Mouse (Mus musculus): ENCODE data around the gene Lcn6. TPM values are rescaled to one million over a fixed set of nuclear protein-coding genes. Genes with fewer than 3 reads are reported as not detected.
A peak's percentile ranks its signal among the peaks of the same experiment; 100 is the strongest.
"Not testable (repeated sequence)": the region's sequence is repeated elsewhere in the genome, so short reads cannot be mapped to it uniquely, and the experiment has no call there.

Lcn6 gene
- polyA plus RNA-seq, 1 experiment: not detected

GRCm38 (mm10) chr2:25696951-25697350, 20.4 kb downstream of the Lcn6 start:
- 49% methylated on average over 4 of the region's 4 CpGs for WGBS
- no peak overlapping the region for H3K4me3 ChIP-seq (replicated peaks; ENCODE audit: extremely low read depth, low read depth, low read length)
- H3K4me1 ChIP-seq (ENCODE audit: control insufficient read depth, insufficient read depth, low read length): no peaks in the 10 kb centered on the region
- DNase-seq: no peak
- TF ChIP-seq POLR2A (IDR thresholded peaks at IDR 0.05; ENCODE audit: borderline replicate concordance, extremely low read depth, low read depth, low read length): no peak
- no peak for TF ChIP-seq CTCF (IDR thresholded peaks at IDR 0.05; ENCODE audit: insufficient read depth, low read length)

DNA sequence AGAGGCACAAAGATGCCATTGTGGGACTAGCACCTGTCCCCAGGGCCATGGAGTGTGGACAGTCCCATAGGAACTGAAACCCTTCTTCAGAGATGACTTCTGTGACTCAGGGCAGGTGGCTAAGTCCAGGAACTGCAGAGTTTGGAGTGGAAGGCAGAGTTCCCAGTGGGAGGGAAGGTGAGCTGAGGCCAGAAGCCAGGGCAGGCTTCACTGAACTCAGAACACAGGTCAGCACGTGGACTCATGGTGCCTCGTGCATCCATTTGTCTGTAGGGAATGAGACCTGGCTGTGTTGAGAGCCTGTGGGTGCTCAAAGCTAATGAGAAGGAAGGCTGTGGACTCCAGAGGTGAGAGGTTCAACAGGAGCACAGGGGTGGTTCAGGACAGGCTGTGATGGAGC, 22.1 kb downstream of the Lcn6 start:
- no peak for TF ChIP-seq POLR2A (IDR thresholded peaks at IDR 0.05; ENCODE audit: borderline replicate concordance, extremely low read depth, low read depth, low read length)
- TF ChIP-seq CTCF (IDR thresholded peaks at IDR 0.05; ENCODE audit: insufficient read depth, low read length): no peak
- Histone ChIP-seq H3K4me1 (ENCODE audit: control insufficient read depth, insufficient read depth, low read length) (no peaks in the 10 kb centered on the region), H3K4me3 (replicated peaks; ENCODE audit: extremely low read depth, low read depth, low read length) (no peak overlapping the region)
- 88% methylated on average over 2 of the region's 2 CpGs for WGBS
- DNase-seq: no peak

- H3K4me1 ChIP-seq (ENCODE audit: control insufficient read depth, insufficient read depth, low read length); H3K4me3 ChIP-seq (replicated peaks; ENCODE audit: extremely low read depth, low read depth, low read length); DNase-seq: not testable (repeated sequence)
- WGBS: 76% methylated on average over 3 of the region's 3 CpGs
Measured at GRCm38 (mm10) chr2:25699743-25700142, 23.2 kb downstream of the Lcn6 start, which contains the start of gene Obp2a. Gene Obp2a (plus strand): TSS chr2:25700043.

DNA sequence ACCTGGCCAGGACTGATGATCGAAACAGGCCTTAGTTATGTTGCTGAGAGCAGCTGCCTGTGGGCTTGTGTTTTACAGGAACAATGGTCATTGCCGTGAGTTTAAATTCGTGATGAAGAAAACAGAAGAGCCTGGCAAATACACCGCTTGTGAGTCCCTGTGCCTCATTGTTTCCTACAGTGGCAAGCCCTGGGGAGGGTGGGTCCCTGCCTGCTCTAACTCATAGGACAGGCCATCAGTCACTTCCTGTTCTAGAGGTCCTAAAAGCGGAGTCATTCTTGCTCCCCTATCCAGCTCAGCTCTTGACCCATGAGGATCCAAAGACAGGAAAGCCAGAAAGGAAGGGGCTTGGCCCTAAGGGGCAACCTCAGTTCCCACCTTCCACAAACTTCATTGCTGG, 24.4 kb downstream of the Lcn6 start:
- no peak for DNase-seq
- no peak for TF ChIP-seq POLR2A (IDR thresholded peaks at IDR 0.05; ENCODE audit: borderline replicate concordance, extremely low read depth, low read depth, low read length)
- TF ChIP-seq CTCF (IDR thresholded peaks at IDR 0.05; ENCODE audit: insufficient read depth, low read length): no peak
- 55% methylated on average over 5 of the region's 5 CpGs for WGBS
- Histone ChIP-seq H3K4me1 (ENCODE audit: control insufficient read depth, insufficient read depth, low read length) (no peaks in the 10 kb centered on the region), H3K4me3 (replicated peaks; ENCODE audit: extremely low read depth, low read depth, low read length) (no peak overlapping the region)

GRCm38 (mm10) chr2:25703706-25704105, 27.1 kb downstream of the Lcn6 start:
- no peak for TF ChIP-seq POLR2A (IDR thresholded peaks at IDR 0.05; ENCODE audit: borderline replicate concordance, extremely low read depth, low read depth, low read length)
- H3K4me3 ChIP-seq (replicated peaks; ENCODE audit: extremely low read depth, low read depth, low read length): no peak overlapping the region
- no peak for DNase-seq
- no peaks in the 10 kb centered on the region; the same call in 1 of the 2 replicates for H3K4me1 ChIP-seq (ENCODE audit: control insufficient read depth, insufficient read depth, low read length)
- WGBS: 69% methylated on average over 4 of the region's 4 CpGs

GRCm38 (mm10) chr2:25706643-25707481, 30.3 kb downstream of the Lcn6 start, which contains the start of gene Bmyc:
Gene Bmyc (plus strand): TSS chr2:25706739.
- under 1% methylated on average over 78 of the region's 78 CpGs for WGBS
- DNase-seq: peak; percentile 71
- peak within 1 kb of the TSS; percentile 78 for H3K4me3 ChIP-seq (replicated peaks; ENCODE audit: extremely low read depth, low read depth, low read length)
- TF ChIP-seq CTCF (IDR thresholded peaks at IDR 0.05; ENCODE audit: insufficient read depth, low read length): peak; percentile 56
- TF ChIP-seq POLR2A (IDR thresholded peaks at IDR 0.05; ENCODE audit: borderline replicate concordance, extremely low read depth, low read depth, low read length): peak; percentile 11; the same call in 1 of the 2 replicates
- no peaks in the 10 kb centered on the region; the same call in 1 of the 2 replicates for H3K4me1 ChIP-seq (ENCODE audit: control insufficient read depth, insufficient read depth, low read length)

DNA sequence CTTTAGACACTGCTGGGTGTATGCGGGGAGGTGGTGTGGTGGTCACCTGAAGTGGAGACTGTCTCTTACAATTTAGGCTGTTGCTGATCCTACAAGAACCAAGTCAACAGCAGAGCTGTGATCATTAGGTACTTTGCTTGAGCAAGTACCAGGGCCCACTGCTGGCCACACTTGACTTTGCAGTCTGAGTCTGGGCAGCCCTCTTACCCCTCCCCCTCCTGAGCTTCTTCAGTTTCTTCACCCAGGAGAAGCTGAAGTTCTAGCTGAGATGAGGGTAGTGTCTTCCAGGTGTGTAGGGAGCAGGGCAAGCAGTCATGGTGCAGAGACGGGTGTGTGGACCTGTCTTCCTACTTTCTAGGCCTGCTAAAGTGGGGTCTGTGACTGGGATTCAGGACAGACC, 31.5 kb downstream of the Lcn6 start:
- no peaks in the 10 kb centered on the region; the same call in 1 of the 2 replicates for H3K4me1 ChIP-seq (ENCODE audit: control insufficient read depth, insufficient read depth, low read length)
- DNase-seq: no peak
- 78% methylated on average over 2 of the region's 2 CpGs for WGBS
- TF ChIP-seq CTCF (IDR thresholded peaks at IDR 0.05; ENCODE audit: insufficient read depth, low read length): 0 out of 2 replicates have a peak, but pooled peaks have one; percentile 22
- TF ChIP-seq POLR2A (IDR thresholded peaks at IDR 0.05; ENCODE audit: borderline replicate concordance, extremely low read depth, low read depth, low read length): no peak
- peak overlapping the region; percentile 32 for H3K4me3 ChIP-seq (replicated peaks; ENCODE audit: extremely low read depth, low read depth, low read length)

DNA sequence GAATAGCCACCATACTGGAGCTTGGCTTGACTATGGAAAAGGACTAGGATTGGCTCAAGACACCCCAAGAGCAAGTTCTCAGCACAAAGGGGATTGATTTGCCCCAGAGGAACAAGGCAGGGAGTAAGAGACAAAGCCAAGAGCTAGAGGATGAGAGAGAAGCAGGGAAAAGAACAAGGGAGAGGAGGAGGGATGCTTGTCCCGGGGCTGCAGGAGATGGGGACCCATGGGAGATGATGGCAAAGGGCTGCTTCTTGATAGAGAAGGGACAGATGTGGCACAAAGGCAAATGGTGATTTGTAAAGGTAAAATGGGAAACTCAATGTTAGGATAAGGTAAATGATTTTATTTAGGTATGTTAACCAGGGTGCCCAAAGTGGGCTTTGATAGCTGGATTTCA, 32.5 kb downstream of the Lcn6 start:
- DNase-seq; H3K4me1 ChIP-seq (ENCODE audit: control insufficient read depth, insufficient read depth, low read length); H3K4me3 ChIP-seq (replicated peaks; ENCODE audit: extremely low read depth, low read depth, low read length): not testable (repeated sequence)
- 95% methylated on average over 1 of the region's 1 CpGs for WGBS

DNA sequence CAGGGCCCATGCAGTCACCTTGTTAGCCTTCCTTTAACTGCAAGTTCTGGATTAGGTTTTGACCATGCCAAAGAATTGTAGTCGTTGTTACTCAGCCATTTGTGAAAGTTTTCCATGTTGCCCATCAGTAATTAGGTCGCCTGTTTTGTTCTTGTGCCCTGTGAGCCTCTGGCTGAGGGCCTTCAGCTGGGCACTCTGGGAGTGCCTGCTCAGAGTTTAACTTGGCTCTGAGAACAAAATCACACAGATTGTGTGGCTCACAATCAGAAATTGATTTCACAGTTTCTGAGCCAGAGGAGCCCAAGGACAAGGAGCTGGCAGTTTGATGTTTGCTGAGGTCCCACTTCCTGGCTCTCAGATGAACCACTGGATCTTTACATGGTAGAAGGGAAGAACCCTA, 33.2 kb downstream of the Lcn6 start:
- H3K4me1 ChIP-seq (ENCODE audit: control insufficient read depth, insufficient read depth, low read length): not testable (repeated sequence)

GRCm38 (mm10) chr2:25711641-25712040, 35.1 kb downstream of the Lcn6 start:
- not testable (repeated sequence) for H3K4me1 ChIP-seq (ENCODE audit: control insufficient read depth, insufficient read depth, low read length); DNase-seq; H3K4me3 ChIP-seq (replicated peaks; ENCODE audit: extremely low read depth, low read depth, low read length)
- 28% methylated on average over 3 of the region's 3 CpGs for WGBS

More for the DNA sequence above, 33.2 kb downstream of the Lcn6 start:
- not testable (repeated sequence) for DNase-seq; H3K4me3 ChIP-seq (replicated peaks; ENCODE audit: extremely low read depth, low read depth, low read length)
- WGBS: 72% methylated on average over 2 of the region's 2 CpGs

Data from lung, adult 2 months (tissue).